Mouse (Mus musculus) stomach, postnatal 0 days (tissue): ENCODE data around the gene Cbarp. TPM values are rescaled to one million over a fixed set of nuclear protein-coding genes. Genes with fewer than 3 reads are reported as not detected.

Experiments used
- ATAC-seq: fragments of 200-750 bp; cut with Nextera tagmentation; 2 replicates; pipeline ENCODE4 v1.8.0; 2017; ENCODE audit not compliant: low FRiP score, low TSS enrichment
- DNase-seq: peaks from one replicate; pipeline ENCODE4 v3.0.0-alpha.2; 2016; ENCODE audit warnings: low spot score
- H3K27ac ChIP-seq: fragments of 300-500 bp; sonication (generic); replicated peaks from 2 replicates; pipeline ENCODE4 v1.5.1; 2014; ENCODE audit warnings: mild to moderate bottlenecking, control low read depth
- H3K27me3 ChIP-seq: fragments of 300-500 bp; sonication (generic); 2 replicates; pipeline ENCODE4 v1.6.1; 2014; ENCODE audit warnings: low read length; ENCODE audit not compliant: control insufficient read depth, insufficient read depth
- H3K36me3 ChIP-seq: fragments of 300-500 bp; sonication (generic); 2 replicates; pipeline ENCODE4 v1.6.1; 2014; ENCODE audit warnings: low read length, mixed read lengths; ENCODE audit not compliant: control insufficient read depth, insufficient read depth
- H3K4me1 ChIP-seq: fragments of 300-500 bp; sonication (generic); replicated peaks from 2 replicates; pipeline ENCODE4 v1.6.1; 2014; ENCODE audit warnings: antibody characterized with exemption; ENCODE audit not compliant: control insufficient read depth, insufficient read depth
- H3K4me2 ChIP-seq: fragments of 300-500 bp; sonication (generic); replicated peaks from 2 replicates; pipeline ENCODE4 v1.6.1; 2014; ENCODE audit warnings: low read depth, mild to moderate bottlenecking, control low read depth, moderate library complexity
- H3K4me3 ChIP-seq: fragments of 300-500 bp; sonication (generic); 2 replicates; pipeline ENCODE4 v1.5.1; 2014; ENCODE audit warnings: low read depth, low read length, control low read depth
- H3K9ac ChIP-seq: fragments of 300-500 bp; sonication (generic); 2 replicates; pipeline ENCODE4 v1.6.1; 2014; ENCODE audit warnings: mild to moderate bottlenecking, low read length, control low read depth, mixed read lengths
- H3K9me3 ChIP-seq: fragments of 300-500 bp; sonication (generic); 2 replicates; pipeline ENCODE4 v1.6.1; 2016; ENCODE audit warnings: low read length; ENCODE audit not compliant: control insufficient read depth
- CTCF ChIP-seq: IDR thresholded peaks from 2 replicates; pipeline ENCODE4 v1.5.1; 2016; ENCODE audit warnings: antibody characterized with exemption, low read depth, mild to moderate bottlenecking, moderate library complexity
- EP300 ChIP-seq: optimal IDR thresholded peaks from 2 replicates; pipeline ENCODE3; 2016; ENCODE audit warnings: antibody characterized with exemption
- WGBS: fragments of 180-500 bp; shearing (Covaris S2); extraction: QIAGEN DNeasy Blood & Tissue Kit; methylation state at CpG from one replicate; pipeline ENCODE4 v1.1.7; 2014; 5-methylcytosine and 5-hydroxymethylcytosine counted together
- polyA plus RNA-seq: library from polyadenylated mRNA; unstranded; fragments of >200 nt; fragmentation: Nextera tagmentation; extraction: Ambion mirVana; gene quantifications from 2 replicates; pipeline ENCODE4 v1.2.1, GENCODE M21; 2015

Gene Cbarp
- polyA plus RNA-seq, 1 experiment from 2014 or later, result 4.2 TPM

GRCm38 (mm10) chr10:80152873-80153260 is 12.2 kb upstream of the Cbarp start:
- ATAC-seq, result no peak
- Histone ChIP-seq H3K4me2 (peak overlapping the region; percentile 92), H3K27me3 (no peaks in the 10 kb centered on the region), H3K9me3 (no peaks in the 10 kb centered on the region), H3K36me3 (peaks cover 36% of the 10 kb centered on the region), H3K9ac (peak overlapping the region; percentile 93), H3K4me3 (peak overlapping the region; percentile 93), H3K27ac (peak overlapping the region; percentile 99), H3K4me1 (peaks cover 22% of the 10 kb centered on the region)
- 13% methylated on average over 3 of the region's 3 CpGs for WGBS
- peak; percentile 80 for DNase-seq
- no peak for TF ChIP-seq CTCF
- TF ChIP-seq EP300, result no peak

- Histone ChIP-seq H3K36me3 (peaks cover 35% of the 10 kb centered on the region), H3K4me1 (peaks cover 22% of the 10 kb centered on the region), H3K4me3 (peak overlapping the region; percentile 93), H3K9ac (peak overlapping the region; percentile 93), H3K9me3 (no peaks in the 10 kb centered on the region), H3K27ac (peak overlapping the region; percentile 99), H3K4me2 (peak overlapping the region; percentile 92), H3K27me3 (no peaks in the 10 kb centered on the region)
- DNase-seq, result peak; percentile 76
- ATAC-seq, result 0 out of 2 replicates have a peak, but pooled peaks have one; percentile 0
- WGBS, result 3% methylated on average over 15 of the region's 15 CpGs
- TF ChIP-seq CTCF (0 out of 2 replicates have a peak, but pooled peaks have one; percentile 6), EP300 (no peak)
These were observed 11.6 kb upstream of the Cbarp start for GRCm38 (mm10) chr10:80152071-80152872.

- Histone ChIP-seq H3K4me3 (peak overlapping the region; percentile 93), H3K9ac (peak overlapping the region; percentile 93), H3K27ac (peak overlapping the region; percentile 99), H3K9me3 (no peaks in the 10 kb centered on the region), H3K36me3 (peaks cover 29% of the 10 kb centered on the region), H3K27me3 (no peaks in the 10 kb centered on the region), H3K4me2 (peak overlapping the region; percentile 92), H3K4me1 (peaks cover 22% of the 10 kb centered on the region)
- DNase-seq, result peak; percentile 77
- TF ChIP-seq EP300, result no peak
- WGBS, result 2% methylated on average over 26 of the region's 26 CpGs
- no peak for ATAC-seq
These were observed 10.8 kb upstream of the Cbarp start for GRCm38 (mm10) chr10:80151211-80152034.

- H3K36me3 ChIP-seq, result peaks cover 22% of the 10 kb centered on the region
- no peaks in the 10 kb centered on the region for H3K27me3 ChIP-seq
- H3K4me3 ChIP-seq, result peak overlapping the region; percentile 93
- 1% methylated on average over 46 of the region's 71 CpGs for WGBS
- peak overlapping the region; percentile 99 for H3K27ac ChIP-seq
- ATAC-seq (no peak), DNase-seq (peak; percentile 79)
- peak overlapping the region; percentile 93 for H3K9ac ChIP-seq
- H3K4me1 ChIP-seq, result peaks cover 24% of the 10 kb centered on the region
- H3K4me2 ChIP-seq, result peak overlapping the region; percentile 92
- no peaks in the 10 kb centered on the region for H3K9me3 ChIP-seq
- TF ChIP-seq CTCF (no peak), EP300 (no peak)
These were observed 9.9 kb upstream of the Cbarp start for GRCm38 (mm10) chr10:80150226-80151210.
